Mouse (Mus musculus) brain, embryonic 14.5 days (tissue): Measurements from ENCODE around the gene Gm29797. TPM values are rescaled to one million over a fixed set of nuclear protein-coding genes. Genes with fewer than 3 reads are reported as not detected.
A peak's percentile ranks its signal among the peaks of the same experiment; 100 is the strongest.

ENCODE experiments used
- DNase-seq: peaks from one replicate; pipeline ENCODE4 v3.0.0-alpha.2; 2011; ENCODE audit warnings: low read depth
- CTCF ChIP-seq: fragments of 200-500 bp; IDR thresholded peaks from 2 replicates; pipeline ENCODE4 v1.5.1; 2012; ENCODE audit warnings: inconsistent platforms, mild to moderate bottlenecking, moderate library complexity, borderline replicate concordance; ENCODE audit not compliant: insufficient read depth, insufficient read length; ENCODE audit errors: extremely low read depth
- POLR2A ChIP-seq: fragments of 200-500 bp; IDR thresholded peaks from 2 replicates; pipeline ENCODE4 v1.6.1; 2012; ENCODE audit warnings: mild to moderate bottlenecking, inconsistent platforms, borderline replicate concordance; ENCODE audit not compliant: poor library complexity, insufficient read depth, insufficient read length, severe bottlenecking; ENCODE audit errors: extremely low read depth
- polyA plus RNA-seq: library from polyadenylated mRNA; depleted of rRNA; stranded (reverse); fragments of >200 nt; gene quantifications from 2 replicates; pipeline ENCODE4 v1.2.3, GENCODE M21; 2012; rRNA removed

Gm29797 gene
- polyA plus RNA-seq, result 0.10 and 0.27 TPM in 2 replicates

DNA sequence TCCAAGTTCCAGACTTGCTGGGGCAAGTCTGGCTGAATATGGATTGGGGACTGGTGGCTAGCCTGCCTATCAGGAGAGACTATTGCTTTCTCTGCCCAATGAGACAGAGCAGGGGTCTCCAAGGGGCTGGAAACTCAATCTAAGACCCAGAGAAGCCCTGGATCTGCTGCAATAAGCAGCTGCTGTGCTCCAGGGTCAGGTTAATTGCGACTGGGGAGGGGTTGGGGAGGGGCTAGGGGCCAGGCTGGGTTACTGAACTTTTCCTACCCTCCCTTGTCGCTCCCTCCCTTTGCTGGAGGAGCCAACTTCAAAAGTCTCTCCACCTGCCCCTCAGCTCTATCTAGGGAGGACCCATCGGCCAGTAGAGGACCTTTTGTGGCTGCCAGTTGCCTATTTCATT, at the start of gene Gm29797:
Gene Gm29797 (plus strand): TSS at position 301 of the 400 bp plus-strand sequence.
- DNase-seq, result no peak
- TF ChIP-seq CTCF (no peak), POLR2A (no peak)

DNA sequence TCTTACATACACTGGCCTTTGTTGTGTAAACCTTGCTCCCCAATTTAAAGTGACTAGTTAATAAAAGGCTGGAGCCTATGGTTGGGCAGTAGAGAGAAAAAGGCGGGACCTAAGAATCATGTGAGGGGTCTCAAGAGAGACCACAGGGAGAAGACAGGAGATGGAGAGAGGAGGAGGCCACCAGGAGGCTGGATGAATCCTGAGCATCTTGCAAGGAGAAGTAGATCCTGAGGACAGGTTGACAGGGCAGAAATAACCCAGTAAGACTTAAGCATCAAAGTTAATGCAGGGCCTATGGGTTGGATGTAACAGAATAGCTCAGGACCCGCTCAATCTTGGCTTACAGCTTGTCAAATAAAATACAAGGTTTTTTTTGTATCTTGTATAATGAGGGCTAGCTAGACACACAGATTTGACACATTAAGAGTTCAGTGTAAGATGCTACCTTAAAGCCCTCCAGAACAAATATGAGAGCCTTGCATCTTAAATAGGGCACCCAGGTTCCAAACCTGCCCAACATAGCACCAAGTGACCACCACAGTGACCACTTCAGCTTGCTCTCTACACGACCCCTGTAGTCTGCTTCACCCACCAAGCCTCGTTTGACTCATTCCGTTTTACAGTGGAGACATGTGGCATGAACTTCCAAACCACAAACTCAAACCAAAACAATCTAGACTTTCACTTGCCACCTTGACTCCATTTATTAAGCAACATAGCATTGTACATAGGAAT, 37.9 kb upstream of the Gm29797 start:
- DNase-seq, result no peak
- TF ChIP-seq CTCF, result no peak
- TF ChIP-seq POLR2A, result no peak

DNA sequence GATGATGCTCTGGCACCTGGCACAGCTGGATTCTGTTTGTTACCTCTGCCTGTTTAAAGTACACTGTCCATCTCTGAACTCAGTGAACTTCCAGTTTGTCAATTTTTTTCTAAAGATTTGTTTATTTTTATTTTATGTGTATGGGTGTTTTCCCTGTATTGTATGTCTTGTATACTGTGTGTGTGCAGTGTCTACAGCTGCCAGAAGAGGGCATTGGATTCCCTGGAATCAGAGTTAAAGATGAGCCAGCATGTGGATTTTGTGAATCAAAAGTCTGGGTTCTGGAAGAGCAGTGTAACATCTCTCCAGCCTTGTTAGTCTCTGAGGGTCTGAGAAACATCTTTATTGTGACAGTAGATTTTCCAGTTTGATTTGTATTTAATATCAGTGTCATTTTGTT, 33.4 kb upstream of the Gm29797 start:
- no peak for TF ChIP-seq POLR2A
- peak; percentile 33; the same call in 1 of the 2 replicates for TF ChIP-seq CTCF
- peak; percentile 46 for DNase-seq

DNA sequence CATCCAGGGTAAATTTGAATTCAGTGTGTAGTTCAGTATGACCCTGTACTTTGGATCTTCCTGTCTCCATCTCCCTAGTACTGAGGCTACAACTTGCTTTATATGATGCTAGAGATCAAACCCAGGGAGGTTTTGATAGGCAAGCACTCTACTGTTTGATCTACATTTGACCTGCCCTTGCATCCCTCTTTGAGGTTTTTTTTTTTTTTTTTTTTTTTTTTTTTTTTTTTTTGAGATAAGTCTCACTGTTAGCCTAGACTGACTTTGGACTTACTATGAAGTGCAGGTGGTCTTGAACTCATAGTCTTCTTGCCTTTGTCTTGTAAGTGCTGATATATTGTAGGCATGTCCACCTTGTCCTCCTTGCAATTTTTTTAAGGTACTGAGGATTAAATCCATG, 28.4 kb upstream of the Gm29797 start:
- DNase-seq, result no peak
- TF ChIP-seq POLR2A (no peak), CTCF (no peak)

DNA sequence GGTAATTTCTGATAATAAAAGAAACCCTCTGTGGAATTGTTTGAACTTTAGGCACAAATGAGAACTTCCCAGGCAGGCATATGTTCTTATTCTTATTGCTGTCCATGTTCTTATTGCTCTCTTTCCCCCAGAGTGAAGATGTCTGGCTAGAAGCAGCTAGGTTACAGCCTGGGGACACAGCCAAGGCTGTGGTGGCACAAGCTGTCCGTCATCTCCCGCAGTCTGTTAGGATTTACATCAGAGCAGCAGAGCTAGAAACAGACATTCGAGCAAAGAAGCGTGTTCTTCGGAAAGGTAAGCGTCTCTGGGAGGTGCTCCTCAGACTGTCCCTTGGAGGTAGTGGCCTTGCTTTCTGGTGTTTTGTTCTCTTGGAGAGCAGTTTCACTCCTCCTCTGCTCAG, 24.2 kb upstream of the Gm29797 start:
- TF ChIP-seq POLR2A (no peak), CTCF (no peak)
- DNase-seq, result no peak

DNA sequence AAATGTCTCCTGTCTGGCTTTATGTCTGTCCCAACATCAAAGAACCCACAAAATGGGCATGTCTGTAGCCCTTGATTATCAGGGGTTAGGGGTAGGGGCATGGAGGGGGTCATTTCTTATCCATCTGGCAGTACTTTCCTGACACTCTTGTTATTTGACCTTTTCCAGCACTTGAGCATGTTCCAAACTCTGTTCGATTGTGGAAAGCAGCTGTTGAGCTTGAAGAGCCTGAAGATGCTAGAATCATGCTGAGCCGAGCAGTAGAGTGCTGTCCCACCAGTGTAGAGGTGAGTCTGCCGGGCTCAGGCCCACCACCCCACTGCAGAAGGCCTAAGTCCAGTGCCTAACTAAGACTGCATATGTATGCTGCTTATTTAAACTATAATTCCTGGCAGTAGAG, 21.0 kb upstream of the Gm29797 start:
- no peak for TF ChIP-seq CTCF
- no peak for TF ChIP-seq POLR2A
- no peak for DNase-seq

DNA sequence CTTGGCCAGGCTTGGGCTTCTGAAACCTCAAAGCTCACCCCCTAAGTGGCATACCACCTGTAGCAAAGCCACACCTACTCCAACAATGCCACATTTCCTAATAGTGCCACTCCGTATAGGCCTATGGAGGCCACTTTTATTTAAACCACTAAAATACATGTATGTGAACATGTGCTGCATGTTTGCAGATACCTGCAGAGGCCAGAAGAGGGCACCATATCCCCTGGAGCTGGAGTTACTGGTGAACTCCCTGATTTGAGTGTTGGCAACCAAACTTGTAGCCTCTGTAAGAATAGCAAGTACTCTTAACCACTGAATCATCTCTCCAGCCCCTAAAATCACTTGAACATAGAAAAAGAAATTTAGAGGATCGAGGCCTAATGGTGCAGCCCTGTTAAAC, 12.5 kb upstream of the Gm29797 start:
- DNase-seq, result peak; percentile 69
- TF ChIP-seq CTCF, result peak; percentile 67; the same call in 1 of the 2 replicates
- no peak for TF ChIP-seq POLR2A

DNA sequence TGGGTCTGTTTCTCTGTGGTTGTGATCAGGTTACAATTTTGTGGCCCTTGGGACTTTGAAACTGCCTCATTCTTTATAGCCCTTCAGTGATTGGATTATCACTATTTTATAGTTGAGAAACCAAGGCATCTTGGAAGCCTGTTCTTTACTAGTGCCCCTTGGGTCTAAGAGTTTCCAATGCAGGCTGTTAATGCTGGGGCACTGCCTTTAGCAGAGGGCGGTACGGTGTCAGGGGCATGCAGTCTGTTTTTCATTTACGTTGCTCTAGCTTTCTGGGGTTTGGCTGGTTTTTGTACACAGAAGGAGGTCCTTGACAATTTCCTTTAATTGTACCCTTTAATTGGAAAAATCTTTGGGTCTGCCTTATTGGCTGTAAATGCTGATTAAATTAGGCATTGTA, 11.2 kb upstream of the Gm29797 start:
- TF ChIP-seq CTCF, result no peak
- no peak for TF ChIP-seq POLR2A
- no peak for DNase-seq

DNA sequence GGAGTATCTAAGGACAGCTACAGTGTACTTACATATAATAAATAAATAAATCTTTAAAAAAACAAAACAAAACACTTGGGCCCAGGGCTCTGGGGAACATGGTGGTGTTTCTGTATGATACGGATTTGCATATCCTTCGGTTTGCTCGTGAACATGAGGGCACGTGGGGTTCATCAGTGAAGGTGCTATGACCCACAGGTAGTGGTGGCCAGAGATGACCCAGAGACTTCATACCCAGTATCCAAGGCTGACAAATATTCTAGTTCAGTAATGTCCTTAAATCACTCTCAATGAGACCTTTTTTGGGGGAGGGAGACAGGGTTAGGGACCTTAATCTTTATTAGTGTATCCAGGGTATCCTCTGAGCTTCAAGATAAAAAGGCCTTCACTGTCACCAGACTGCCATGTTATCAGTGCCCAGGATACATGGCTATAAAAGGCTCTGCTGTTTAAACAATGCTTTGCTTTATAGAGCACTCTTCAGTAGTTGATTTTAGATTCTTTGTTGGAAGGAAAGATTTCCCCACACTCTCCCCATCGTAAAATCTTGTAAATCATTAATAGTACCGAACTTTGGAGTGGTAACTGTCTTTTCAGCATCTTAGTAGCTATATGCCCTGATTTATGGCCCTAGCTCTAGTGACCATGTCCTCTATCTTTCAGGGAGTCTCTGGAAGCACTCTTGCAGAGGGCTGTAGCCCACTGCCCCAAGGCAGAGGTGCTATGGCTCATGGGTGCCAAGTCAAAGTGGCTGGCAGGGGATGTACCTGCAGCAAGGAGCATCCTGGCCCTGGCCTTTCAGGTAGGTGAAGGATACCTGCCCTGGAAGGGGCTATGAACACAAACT, 10.0 kb upstream of the Gm29797 start:
- no peak for DNase-seq
- TF ChIP-seq POLR2A, result no peak
- no peak for TF ChIP-seq CTCF

DNA sequence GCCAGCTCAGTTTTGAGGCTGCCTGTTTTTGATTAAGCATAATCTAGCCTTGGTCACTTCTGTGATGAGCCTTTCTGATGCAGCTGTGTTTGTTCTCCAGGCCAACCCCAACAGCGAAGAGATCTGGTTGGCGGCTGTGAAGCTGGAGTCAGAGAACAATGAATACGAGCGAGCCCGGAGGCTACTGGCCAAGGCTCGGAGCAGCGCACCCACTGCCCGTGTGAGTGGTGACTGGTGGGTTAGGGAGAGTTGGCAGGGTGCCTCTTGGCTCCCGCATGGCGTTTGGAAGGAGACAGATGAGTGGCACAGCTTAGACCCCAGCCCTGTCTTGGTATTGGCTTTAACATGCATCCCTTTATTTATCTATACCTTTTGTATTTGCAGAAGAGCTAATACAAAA, 7.9 kb upstream of the Gm29797 start:
- peak; percentile 9 for DNase-seq
- TF ChIP-seq CTCF (no peak), POLR2A (no peak)

DNA sequence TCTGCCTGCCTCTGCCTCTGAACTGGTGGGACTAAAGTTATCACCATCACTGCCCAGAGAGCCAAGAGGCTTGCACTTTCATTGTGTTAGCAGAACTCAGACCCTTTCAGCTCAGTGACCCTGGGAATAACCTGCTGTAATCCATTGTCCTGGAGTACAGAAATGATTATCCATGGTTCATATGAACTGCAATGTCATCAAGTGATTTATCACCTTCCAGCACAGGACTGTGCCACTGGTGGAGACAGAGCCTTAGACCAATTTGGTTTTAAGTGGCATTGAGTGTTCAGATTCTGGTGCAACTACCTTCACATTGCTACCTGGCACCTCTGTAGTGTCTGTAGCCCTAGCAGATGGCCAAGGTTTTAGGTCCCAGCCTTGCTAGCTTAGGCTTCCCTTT, 3.8 kb upstream of the Gm29797 start:
- no peak for DNase-seq
- no peak for TF ChIP-seq CTCF

DNA sequence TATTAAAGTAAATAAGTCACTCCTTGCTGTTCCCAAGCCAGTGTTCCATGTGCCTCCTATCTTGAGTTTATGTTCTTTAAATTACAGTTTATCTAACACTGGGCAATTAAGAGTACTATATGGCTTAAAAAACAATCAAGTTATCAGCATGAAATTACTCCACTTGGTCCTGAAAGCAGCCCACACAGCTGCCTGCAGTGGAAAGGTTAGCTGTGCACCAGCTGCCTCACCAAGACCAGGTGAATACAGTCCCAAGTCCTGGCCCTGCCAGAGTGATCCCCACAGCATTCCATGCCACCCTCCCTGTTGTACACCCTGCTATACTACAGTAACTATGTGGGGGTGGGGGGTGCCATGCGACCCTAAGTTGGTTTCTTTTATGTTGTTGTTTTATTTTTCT, 3.3 kb upstream of the Gm29797 start:
- TF ChIP-seq POLR2A, result no peak
- no peak for TF ChIP-seq CTCF
- no peak for DNase-seq

DNA sequence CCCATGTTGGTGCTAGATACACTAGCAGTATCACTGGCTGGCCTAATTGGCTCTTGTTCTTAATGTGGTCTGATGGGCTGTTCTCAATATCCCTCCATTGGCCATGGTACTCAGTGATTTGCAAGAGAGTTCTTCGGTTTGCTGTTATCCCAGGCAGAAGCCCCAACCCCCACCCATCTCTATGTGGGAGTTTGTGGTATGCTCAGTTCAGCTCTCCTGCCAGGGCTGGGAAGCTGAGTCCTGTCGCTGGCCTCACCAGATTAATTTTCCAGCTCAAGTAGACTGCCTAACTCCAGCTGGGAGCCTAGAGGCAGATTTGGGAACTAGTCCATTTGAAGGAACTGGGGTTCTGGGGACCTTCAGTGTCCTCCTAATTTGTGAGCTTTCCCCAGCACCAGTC, 607 bp downstream of the Gm29797 start:
- no peak for TF ChIP-seq CTCF
- no peak for TF ChIP-seq POLR2A
- DNase-seq, result no peak

DNA sequence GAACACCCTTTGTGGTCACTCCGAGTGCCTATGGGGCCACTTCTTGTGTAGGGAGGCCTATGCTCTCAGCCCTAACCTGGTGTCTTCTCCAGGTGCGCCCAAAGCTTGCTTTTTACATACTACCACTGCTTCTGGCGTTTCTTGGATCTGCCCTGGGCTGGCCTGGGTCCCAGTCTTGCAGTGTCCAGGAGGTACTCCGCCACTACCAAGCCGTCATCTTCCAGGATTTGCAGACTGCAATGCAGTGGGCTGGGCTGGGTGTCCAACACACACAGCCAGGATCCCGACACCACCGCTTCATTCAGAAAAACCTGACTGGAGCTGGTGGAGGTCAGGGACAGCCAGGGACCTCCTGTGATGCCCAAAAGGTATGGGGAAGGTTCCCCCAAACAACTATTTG, 1.7 kb downstream of the Gm29797 start:
- no peak for TF ChIP-seq POLR2A
- TF ChIP-seq CTCF, result no peak
- no peak for DNase-seq

DNA sequence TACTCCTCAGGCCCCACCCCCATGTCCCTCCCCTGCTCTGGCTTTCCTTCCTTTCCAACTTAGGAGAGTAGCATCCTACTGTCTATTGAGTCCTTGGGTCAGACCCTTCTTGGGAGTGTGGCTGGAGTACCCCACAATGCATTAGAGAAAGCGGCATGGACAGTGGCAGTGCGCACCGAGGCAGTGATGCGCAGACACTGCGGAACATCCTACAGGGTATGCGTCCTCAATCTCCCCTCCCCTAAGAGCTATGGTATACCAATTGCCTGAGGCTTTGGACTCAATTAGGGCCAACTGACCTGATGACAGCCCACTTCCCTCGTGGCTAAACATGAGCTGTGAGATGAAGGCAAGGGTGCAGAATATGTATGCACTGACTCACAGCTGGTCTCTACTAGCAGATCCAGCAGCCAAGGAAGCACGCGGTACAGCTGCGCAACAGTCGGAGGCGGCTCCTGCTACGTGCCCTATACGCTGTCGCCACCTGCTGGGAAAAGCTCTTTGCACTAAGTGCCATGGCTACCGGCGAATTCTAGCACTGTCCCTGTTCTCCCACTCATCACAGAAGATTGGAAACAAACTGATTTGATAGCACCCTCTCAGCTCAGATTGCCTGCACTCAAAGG, 2.2 kb downstream of the Gm29797 start:
- peak; percentile 27; the same call in 1 of the 2 replicates for TF ChIP-seq CTCF
- no peak for TF ChIP-seq POLR2A
- DNase-seq, result peak; percentile 32
